Mouse (Mus musculus) thymus, postnatal 25 days (tissue): ENCODE measurements around the gene Lrrc20.
A peak's percentile ranks its signal among the peaks of the same experiment; 100 is the strongest.

Experiments
- DNase-seq: peaks from one replicate; pipeline ENCODE4 v3.0.0; 2022

Gene Lrrc20

DNA sequence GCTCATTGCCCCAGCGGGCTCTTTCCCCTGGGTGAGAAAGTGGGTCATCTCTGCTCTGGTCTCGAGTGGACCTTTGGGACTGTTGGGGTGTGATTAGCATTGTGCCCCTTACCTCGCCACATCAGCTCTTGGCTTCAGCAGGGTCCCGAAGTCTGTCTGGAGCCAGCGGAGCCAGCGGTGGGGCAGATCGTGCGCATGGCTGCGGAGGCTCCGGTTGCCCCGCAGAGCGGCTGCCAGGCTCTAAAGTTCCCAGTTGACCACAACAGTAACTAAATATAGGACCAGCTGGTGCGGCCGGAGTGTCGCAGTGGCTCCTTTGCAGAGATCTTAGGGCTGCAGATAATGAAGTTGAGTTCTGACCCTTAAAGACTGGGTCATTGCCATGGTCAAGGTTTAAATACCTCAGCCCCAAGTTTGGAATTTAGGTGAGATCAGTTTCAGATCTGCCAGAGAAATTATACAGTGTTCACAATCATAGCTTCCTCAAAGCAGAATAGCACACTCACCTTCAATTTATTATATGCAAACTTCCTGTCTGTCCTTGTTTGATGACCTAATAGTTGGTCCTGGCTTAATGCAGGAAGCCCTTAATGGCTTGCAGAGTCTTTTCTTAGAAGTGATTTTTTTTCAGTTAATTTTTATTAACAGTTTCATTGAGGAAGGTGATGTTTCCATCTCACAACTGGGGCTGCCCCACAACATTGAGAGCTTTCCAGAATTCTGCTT lies 1.0 kb downstream of the Lrrc20 start:
- peak; percentile 7 for DNase-seq

DNA sequence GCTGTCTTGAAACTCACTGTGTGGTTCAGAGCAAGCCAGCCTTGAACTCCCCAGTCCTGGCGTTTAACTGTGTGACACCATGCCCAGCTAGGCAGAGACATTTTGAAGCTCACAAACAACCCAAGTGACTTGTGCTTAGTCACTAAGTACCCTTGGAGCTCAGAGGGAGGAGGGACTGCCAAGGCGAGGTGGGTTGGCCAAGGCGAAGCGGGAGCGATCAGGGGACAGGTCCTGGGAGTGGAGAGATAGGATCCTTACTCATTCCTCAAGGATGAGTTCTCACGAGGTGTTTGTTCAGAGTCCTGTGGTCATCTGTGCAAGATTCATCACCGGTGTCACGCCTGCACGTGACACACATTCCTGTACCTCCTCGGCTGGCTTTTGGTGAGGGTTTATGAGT lies 3.9 kb downstream of the Lrrc20 start:
- DNase-seq = no peak

DNA sequence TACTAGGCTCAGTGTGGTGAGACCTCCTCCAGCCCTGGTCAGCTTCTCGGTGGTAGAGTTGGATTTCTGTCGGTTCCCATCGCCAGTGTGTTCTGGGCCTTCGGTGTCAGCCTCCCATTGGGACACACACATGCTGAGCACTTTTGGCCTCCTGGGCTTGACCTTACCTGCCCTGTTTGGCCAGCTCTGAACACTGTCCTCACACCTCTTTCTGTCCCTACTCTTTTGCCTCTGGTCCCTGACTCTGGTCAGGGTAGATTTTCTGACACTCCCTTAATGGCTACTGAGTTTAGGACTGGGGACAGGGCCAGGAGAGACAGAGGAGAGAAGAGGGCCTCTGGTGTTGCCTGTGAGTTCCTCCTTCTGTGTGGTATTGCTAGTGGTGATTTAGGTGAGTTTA lies 4.3 kb downstream of the Lrrc20 start:
- DNase-seq = no peak

DNA sequence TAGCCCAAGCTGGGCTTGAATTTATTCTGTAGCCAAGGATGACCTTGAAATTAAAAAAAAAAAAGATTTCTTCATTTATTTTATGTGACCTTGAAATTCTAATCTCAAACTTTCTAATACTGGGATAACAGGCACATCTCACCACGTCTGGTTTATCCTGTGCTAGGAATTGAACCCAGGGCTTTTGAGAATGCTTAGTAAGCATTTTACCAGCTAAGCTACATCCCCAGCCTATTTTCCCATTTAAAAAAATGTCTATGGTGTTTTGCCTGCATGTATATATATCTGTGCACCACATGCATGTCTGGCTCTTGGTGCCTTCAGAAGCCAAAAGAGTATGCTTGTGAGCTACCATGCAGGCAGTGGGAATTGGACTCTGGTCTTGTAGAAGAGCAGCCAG lies 4.9 kb downstream of the Lrrc20 start:
- DNase-seq = no peak

DNA sequence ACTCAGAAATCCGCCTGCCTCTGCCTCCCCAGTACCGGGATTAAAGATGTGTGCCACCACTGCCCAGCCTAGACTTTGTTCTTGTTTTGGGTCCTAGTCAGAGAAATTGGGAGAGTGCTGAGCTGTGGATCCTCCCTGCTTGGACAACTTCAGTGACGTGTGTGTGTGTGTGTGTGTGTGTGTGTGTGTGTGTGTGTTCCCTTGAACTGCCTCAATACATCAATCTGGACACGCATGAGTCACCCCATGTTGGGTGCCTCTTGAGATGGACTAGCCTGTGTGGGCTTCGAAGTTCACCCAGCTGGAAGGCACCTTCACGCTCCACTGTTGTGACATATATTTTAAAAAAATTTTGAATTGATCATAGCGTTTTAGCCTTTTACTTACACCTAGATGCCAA lies 7.2 kb downstream of the Lrrc20 start:
- DNase-seq = no peak

DNA sequence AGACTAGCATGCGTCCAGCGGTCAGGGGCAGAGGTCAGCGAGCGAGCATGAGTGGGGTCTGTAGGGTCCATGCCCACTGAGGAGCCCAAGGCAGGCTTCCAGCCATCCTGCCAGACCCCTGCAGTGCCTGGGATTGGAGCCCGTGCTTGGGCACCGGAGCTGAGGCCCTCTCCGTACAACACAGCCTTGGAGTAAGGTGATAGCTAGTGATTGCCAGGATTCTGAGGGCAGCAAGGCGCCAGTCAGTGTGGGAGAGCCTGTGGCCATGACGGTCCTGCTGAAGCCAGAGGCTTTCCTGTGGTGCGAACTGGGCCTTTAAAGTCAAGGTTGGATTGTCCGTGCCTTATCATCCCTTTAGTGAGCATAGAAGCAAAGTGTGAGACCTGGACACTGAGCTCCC lies 9.2 kb downstream of the Lrrc20 start:
- no peak for DNase-seq

DNA sequence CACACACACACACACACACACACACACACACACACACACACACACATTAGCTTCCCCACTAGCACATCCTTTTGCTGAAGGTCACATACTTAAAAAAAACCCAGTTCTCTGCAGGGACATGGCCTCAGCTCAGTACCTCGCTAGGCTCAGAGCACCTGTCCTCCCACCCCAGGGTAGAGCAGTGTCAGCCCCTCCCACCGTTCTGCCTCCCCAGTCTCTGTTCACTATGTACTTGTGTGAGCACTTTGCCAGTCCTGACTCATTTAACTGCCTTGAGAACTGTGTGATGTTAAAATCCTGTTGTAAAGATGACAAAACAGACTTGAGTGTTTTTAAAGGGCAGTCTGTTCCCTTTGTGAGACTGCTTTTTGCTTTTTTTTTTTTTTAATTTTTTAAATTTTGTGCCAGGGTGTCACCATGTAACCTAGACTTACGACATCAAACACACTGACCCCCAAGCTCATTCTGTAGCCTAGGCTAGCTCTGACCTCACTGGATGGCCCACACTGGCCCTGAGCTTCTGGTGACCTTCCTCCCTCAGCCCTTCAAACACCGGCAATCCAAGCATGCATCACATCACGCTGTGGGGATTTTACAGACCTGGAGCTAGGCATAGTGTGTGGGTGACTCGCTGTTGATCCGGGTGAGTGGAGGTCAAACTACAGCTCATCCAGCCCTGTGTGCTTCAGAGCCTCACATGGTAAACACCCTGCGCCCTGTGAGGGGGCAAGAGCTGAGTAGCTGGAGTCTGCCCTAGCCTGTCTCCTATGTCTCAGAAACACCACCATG lies 11.1 kb downstream of the Lrrc20 start:
- no peak for DNase-seq

DNA sequence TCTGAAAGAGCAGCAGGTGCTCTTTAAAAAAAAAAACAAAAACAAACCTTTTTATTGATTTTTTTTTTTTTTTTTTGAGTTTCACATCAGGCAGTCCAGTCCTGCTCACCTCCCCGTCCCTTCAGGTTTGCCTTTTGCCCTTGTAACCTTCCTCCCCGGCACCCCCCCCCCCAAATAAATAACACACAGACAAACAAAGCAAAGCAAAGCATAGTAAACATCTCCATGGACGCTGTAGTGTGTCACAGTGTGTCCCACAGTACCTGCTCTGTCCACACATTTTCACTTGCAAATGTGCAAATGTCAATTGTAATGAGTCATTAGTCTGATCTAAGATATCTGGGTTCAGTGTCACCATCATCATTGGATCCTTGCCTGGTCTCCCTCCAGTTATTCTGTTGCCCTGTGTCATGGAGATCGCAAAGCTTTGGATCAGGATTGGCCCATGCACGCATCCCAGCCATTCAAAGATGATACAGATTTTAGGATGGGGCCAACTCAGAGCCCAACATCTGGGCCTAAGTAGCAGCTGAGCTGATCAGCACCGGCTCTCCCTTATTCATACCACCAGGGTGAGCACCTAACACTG lies 13.0 kb downstream of the Lrrc20 start:
- DNase-seq = no peak

DNA sequence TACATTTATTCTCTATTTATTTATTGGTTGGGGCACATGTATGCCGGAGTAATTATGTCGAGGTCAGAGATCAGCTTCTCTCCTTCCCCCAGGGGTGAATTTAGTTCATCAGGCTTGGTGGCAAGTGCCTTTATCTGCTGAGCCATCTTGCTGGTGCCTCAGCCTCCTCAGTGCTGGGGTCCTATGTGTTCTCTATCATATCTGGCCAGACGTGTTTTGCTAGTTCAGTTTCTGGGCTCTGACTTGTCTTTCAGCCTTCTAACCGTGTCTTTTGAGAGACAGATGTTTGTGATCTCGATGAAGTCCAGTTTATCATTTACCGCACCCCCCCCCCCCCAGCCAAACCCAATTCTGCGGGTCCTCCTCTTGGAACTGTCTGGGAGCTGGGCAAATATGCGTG lies 16.0 kb downstream of the Lrrc20 start:
- no peak for DNase-seq

DNA sequence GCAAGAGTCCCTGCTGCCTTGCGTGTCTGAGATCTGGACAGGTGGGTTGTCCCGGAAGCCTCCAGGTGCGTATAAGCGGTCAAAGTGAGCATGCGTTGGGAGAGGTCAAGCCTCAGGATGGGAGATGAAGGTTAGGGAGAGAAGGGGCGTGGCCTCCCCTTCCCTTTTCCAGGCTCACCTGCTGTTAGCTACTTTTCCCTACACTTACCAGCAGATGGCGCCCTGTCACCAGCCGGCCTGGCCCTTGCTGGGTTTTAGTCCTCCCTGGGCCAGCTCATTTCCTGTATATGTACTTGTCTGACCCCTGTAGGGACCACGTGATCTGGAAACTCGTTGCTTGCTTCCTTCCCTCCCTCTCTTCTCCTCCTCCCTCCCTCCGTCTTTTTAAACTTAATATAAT lies 16.4 kb downstream of the Lrrc20 start:
- peak; percentile 74 for DNase-seq

DNA sequence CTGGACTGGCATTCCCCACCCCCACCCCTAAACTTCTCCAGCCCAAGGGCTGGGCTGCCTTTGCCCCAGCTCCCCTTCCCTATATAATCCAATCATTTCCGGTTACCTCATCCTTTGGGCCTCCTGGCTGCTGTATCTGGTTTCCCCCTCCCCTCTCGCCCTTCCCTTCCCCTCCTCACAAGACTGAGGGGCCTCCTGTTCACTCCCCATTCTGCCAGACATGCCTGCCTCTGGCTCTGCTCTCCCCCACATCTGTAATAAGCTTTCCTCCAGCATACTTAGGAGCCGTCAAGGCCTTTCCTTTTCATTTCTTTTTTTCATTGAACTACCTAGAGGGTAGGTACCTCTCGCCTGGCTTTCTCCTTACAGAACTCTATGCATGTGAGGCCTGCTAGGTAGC lies 19.9 kb downstream of the Lrrc20 start:
- DNase-seq = no peak

DNA sequence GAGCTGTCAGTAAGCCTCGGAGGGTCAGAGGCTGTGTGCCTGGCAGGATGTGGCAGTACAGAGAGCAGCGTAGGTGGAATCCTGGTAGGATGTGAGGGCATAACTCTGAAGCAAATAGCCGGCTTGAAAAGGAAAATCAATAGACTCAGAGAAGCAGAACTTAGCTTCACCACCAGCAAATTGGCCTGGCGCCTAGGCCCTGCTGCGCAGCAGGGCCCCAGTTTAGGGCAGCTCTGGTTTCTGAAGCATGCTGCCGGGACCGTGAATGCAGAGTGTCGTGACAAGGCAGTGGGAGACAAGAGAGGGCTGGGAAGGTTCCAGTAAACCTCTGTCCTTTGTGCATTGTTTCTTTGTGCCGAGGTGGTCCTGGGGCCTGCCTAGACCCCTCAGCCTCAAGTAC lies 20.6 kb downstream of the Lrrc20 start:
- DNase-seq = no peak

DNA sequence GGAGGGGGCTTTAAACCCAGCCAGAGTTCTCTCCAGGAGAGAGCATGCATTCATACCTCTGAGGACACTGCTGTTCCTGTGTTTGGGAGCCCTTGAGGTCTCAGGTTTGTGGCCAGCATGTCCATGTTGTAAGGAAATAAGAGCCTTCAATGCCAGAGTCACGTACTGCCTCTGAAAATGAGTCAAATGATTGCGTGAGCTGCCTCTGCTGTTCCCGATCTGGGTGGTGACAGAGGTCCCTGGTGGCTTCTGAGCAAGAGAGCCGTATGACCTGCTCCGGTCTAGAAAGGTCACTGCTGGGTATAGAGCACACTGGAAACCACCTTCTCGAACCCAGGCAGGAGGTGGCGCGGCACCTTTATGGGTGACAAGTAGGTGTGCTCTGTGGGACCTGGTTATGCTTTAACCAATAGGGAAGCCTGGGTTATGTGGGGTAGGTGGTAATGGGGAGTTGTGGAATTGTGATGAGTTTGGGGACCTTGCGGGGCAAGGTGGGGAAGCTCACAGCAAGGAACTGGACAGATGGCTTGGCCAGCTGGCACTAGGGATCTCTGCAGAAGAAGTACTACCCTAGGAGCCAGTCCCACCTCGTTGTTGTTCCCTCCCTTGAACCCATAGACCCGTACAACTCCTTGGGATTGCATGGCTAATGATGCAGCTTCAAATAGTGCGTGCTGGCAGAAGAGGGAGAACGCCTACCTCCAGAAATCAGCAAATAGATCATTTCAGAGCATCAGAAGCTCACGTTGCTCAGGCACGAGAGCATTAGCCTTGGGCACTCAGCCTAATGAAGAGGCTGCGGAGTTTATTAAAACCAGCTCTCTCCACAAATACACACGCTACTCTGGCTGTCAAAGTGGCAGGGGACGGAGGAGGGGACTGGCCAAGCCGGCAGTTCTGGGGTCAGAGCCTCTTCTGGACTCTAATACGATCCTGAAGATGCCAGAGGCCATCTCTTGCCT lies 24.2 kb downstream of the Lrrc20 start:
- no peak for DNase-seq

DNA sequence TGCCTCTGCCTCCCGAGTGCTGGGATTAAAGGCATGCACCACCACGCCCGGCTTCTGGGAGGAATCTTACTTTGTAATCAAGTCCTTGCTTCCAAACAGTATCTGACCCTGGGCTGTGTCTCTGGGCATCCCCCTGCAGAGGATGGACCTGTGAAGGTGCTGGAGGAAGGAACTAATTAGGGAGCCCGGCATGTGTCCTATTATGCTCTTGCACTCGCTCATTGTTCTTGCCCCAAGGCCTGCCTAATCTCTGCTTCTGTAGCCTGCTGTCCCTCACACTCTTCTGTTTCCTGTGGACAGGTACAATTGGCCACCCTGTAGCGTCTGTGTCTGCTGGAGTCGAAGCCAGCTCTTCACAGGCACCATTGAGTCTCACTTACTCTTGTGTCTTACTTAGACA lies 25.2 kb downstream of the Lrrc20 start:
- no peak for DNase-seq

DNA sequence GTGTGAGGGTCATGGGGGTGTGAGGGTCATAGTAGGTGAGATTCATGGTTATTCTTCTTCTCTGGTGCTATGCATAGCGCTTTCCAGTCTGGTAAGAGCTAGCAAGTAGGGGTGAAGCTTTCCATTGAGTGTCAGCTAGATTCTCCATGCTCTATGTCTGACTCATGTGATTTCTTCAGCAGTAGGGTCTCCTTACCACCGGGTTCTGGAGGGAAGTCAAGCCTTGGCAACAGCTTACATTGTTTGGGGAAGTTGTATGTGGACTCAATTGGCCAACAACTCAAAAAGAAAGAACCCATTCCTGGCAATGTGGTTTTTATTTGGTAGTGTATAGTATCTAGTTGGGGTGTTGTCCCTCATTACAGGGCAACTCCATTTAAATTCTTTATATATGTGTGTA lies 28.5 kb downstream of the Lrrc20 start:
- DNase-seq = no peak

DNA sequence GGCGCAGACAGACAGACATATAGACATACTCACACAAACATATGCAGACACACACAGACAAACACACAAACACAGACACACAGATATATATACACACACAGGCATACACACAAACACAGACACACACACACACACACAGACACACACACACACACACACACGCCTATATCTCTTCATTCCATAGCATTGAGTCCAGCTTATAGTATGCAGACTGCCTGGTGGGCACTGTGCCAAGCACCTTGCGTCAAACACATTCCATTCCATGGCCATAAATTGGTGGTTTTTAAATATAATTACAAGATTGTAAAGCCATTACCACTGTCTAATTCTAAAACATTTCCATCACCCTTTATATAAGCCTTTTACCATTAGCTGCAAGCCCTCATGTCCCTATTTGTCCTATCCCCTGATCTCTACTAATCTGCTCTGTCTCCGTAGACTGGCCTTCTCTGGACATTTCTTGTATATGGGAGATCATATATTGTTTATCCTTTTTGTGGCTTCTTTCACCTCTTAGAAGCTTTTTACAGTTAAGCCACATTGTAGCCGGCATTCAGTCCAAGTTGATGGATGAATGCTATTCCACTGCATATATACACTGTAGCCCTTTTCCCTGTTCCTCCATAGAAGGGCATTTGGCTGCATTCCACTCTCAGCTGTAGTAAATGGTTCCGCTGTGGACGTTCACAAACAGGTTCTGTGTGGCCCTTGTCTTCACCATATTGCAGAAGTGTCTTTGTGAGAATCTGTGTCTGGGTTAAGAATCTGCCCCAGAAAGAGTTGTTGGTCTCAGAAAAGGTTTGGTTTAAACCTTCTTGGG lies 31.0 kb downstream of the Lrrc20 start:
- DNase-seq = no peak

DNA sequence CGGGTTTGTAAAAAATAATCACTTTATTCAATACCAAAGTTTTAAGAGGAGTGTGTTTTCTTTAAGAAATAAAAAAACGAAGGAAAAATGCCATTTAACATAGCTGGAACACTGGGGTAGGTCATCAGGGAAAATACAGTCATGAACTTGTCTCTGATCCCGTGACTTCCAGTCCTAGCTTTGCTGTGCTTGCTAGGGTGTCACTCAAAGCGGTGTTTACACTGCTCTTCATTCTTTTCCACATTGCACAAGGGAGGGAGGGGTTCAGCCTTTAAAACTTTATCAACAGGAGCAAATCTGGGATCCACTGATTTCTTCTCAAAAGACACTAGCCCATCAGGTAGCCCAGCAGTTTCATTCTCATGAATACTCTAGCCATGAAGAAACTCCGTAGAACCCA lies 34.3 kb downstream of the Lrrc20 start:
- DNase-seq = no peak

DNA sequence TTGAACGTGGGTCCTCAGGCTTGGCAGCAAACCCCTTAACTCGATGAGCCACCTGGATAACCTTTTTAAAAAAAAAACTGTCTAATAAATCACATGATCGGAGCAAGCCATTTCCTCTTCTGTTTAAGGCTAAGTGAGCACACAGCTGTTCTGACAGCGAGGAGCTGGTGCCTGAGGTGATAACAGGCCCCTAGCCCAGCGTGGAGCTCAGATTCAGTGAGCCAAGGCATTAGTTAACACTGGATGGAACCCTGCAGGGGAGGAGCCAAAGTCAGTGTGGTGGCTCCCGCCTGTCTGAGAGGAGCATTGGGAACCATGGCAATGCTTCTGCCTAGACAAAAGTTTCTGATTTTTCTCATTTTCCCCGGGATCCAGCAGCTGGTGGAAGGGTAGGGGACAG lies 35.2 kb downstream of the Lrrc20 start:
- no peak for DNase-seq

DNA sequence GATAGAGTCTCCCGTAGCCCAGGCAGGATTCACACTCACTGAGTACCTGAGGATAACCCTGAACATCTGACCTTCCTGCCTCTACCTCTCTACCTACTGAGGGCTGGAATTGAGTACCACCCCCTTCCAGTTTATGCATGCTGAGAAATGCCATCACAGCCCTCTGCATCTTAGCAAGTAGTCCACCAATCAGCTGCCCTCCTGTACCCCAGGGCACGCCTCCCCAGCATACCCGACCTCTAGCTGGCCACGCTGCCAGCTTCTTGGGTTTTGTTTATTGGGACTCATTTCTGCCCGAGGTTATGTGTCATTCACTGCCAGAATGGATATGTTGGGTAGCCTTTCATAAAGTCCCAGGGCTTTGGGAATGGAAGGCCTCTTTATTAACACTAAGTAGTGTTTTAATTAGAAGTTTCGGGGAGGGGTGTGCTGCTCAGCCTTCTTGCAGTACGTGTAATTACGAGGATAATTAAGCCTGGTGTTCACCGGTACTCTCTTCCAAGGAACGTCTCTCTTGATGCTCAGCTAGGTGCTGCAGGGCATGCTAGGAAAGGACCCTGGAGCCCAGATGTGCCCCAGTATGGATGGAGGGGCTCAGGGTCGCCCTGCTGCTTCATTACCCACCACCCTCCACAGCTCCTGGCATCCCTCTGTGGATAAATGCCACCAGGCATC lies 36.8 kb downstream of the Lrrc20 start:
- DNase-seq = no peak

DNA sequence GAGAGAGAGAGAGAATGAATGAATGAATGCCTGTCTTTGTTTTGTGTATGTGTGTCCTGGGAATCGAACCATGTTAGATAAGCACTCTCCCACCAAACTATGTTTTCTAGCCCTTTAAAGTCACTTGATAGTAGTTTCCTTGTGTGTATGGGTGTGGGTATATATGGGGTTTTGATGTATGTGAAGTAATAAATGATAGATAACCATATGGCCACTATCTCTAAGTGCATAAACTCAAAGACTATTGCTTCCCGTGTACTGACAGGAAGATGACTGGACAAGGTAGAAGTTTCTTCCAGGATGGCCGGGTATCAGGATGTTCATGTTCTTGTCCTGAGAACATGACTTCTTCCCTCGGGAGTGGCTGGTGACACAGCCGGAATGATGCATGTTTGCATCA lies 41.3 kb downstream of the Lrrc20 start:
- DNase-seq = no peak

DNA sequence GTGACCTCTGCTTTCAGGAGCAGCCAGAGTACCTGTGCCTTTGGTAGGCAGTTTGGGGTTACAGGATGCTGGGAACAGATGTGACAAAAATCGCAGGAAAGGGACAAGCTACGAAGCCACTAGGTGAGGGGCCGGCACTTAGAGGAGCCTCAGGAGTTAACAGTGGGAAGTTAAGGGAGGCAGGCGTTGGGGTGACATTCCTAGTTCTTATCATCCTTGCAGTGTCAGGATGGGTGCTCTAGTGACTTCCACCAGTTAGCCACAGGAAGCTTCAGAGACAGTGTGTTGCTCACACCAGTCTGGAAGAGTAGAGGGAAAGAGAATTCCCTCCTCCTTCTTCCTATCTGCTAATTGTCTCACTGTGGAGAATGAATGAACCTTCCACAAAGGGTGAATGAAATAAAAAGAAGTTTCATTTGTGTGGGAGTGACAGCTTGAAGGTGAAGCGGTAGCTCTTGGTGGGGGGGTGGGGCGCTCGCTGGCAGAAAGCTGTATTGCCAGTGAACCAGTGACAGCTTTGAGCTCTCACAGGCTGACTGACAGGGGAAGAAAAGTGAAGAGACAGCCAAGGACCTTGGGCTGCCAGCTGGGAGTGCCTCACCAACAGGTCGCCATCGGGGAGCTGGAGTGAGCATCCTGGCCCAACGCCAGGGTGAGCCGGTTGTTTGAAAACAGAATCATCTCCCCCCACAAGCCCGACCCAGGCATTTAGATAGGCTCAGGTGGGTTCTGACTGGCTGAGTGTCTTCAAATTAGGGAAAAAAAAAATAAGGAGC lies 41.9 kb downstream of the Lrrc20 start:
- DNase-seq = no peak
